Mouse (Mus musculus): ENCODE results near the gene 4930595M18Rik. TPM values are rescaled to one million over a fixed set of nuclear protein-coding genes. Genes with fewer than 3 reads are reported as not detected.

Gene 4930595M18Rik
- not detected in 2 replicates for polyA plus RNA-seq (2014; fragmentation: Nextera tagmentation; extraction: Ambion mirVana)

DNA sequence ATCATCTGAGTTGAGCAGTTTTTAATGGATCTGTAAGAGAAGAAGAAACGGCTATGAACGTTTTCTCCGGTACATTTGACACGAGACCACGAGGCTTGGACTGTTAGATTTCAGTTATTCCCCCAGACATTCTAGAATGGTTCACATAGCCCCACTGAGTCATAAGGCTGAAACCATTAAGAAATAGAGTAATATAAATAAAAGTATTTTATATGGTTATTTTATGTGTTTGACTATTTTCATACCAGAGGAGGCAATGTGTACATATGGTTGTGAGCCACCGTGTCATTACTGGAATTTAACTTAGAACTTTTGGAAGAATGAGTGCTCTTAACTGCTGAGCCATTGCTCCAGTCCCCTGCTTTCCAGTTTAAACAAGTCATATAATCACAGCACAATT, at the start of gene 4930595M18Rik:
TSS of gene 4930595M18Rik (minus strand) at position 101 of the 400 bp plus-strand sequence.
- ATAC-seq (ENCODE audit: low read depth) = no peak
- Histone ChIP-seq H3K4me1 (ENCODE audit: control insufficient read depth, insufficient read depth, low read length) (no peaks in the 10 kb centered on the region), H3K9me3 (ENCODE audit: control insufficient read depth, low read length) (no peaks in the 10 kb centered on the region), H3K4me2 (ENCODE audit: low read depth, low read length) (no peak within 1 kb of the TSS), H3K4me3 (ENCODE audit: low read depth, low read length) (no peak within 1 kb of the TSS), H3K36me3 (ENCODE audit: control insufficient read depth, insufficient read depth, low read length) (no peaks in the 10 kb centered on the region), H3K27me3 (replicated peaks; ENCODE audit: control insufficient read depth, insufficient read depth, low read length) (no peaks in the 10 kb centered on the region), H3K9ac (ENCODE audit: low read depth, low read length) (no peak within 1 kb of the TSS), H3K27ac (replicated peaks; ENCODE audit: low read depth, low read length) (no peak within 1 kb of the TSS)
- 78% methylated on average over 6 of the region's 6 CpGs for WGBS
- no peak for DNase-seq (ENCODE audit: low spot score)

DNA sequence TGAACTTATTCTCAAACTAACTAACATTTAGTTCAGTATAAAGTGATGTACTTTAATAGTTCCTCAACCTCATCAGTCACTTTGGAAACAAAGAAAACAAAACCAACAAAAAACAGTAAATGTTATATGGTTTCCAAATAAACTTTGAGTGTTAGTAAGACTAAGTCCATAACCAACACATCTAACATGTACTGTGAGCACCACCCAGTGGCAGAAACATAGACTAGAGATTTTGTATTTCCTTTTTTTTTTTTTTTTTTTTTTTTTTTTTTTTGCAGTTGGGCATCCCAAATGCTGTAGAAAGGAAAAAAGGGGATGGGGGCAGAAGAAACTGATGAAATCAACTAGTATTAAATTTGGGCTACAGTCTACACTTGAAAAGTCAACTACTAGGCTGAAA, 14.6 kb upstream of the 4930595M18Rik start:
- DNase-seq (ENCODE audit: low spot score) (peak; percentile 48), ATAC-seq (ENCODE audit: low read depth) (no peak)
- no peaks in the 10 kb centered on the region for H3K36me3 ChIP-seq (ENCODE audit: control insufficient read depth, insufficient read depth, low read length)
- no peaks in the 10 kb centered on the region for H3K4me1 ChIP-seq (ENCODE audit: control insufficient read depth, insufficient read depth, low read length)
- no peak overlapping the region for H3K9ac ChIP-seq (ENCODE audit: low read depth, low read length)
- H3K9me3 ChIP-seq (ENCODE audit: control insufficient read depth, low read length) = no peaks in the 10 kb centered on the region
- H3K4me2 ChIP-seq (ENCODE audit: low read depth, low read length) = no peak overlapping the region
- H3K4me3 ChIP-seq (ENCODE audit: low read depth, low read length) = no peak overlapping the region
- H3K27me3 ChIP-seq (replicated peaks; ENCODE audit: control insufficient read depth, insufficient read depth, low read length) = no peaks in the 10 kb centered on the region
- H3K27ac ChIP-seq (replicated peaks; ENCODE audit: low read depth, low read length) = no peak overlapping the region
